Mouse (Mus musculus): ENCODE measurements at regions not wholly inside any gene's neighbourhood (a gene's known extent, or its start where the extent isn't known, plus 50 kb on each side); places are given as distances from the start of the nearest gene placed in this dataset.
"Not testable (repeated sequence)": the region's sequence is repeated elsewhere in the genome, so short reads cannot be mapped to it uniquely, and the experiment has no call there.

GRCm38 (mm10) chr8:24386462-24386861, 339.2 kb downstream of the Adam3 start:
- H3K4me1 ChIP-seq (ENCODE audit: control insufficient read depth, insufficient read depth, low read length): no peaks in the 10 kb centered on the region; the same call in 1 of the 2 replicates
- H3K27ac ChIP-seq (replicated peaks; ENCODE audit: low read depth, low read length): no peak overlapping the region
- DNase-seq (ENCODE audit: low spot score) (peak; percentile 86), ATAC-seq (replicated peaks; ENCODE audit: insufficient number of reproducible peaks, low FRiP score, low TSS enrichment, low read depth) (no peak)
- H3K4me3 ChIP-seq (ENCODE audit: low read depth, low read length): no peak overlapping the region
- H3K4me2 ChIP-seq (ENCODE audit: low read depth, low read length): no peak overlapping the region
- 10% methylated on average over 3 of the region's 3 CpGs for WGBS
- no peaks in the 10 kb centered on the region for H3K27me3 ChIP-seq (ENCODE audit: control insufficient read depth, insufficient read depth, low read length)
- no peaks in the 10 kb centered on the region for H3K9me3 ChIP-seq (replicated peaks; ENCODE audit: control insufficient read depth, low read length)
- H3K36me3 ChIP-seq (replicated peaks; ENCODE audit: control insufficient read depth, insufficient read depth, low read depth, low read length): no peaks in the 10 kb centered on the region
- H3K9ac ChIP-seq (replicated peaks; ENCODE audit: low read length): no peak overlapping the region

GRCm38 (mm10) chr8:24383963-24384435, 341.7 kb downstream of the Adam3 start:
- DNase-seq (ENCODE audit: low spot score): no peak
- no peak for ATAC-seq (replicated peaks; ENCODE audit: insufficient number of reproducible peaks, low FRiP score, low TSS enrichment, low read depth)
- H3K9me3 ChIP-seq (replicated peaks; ENCODE audit: control insufficient read depth, low read length): no peaks in the 10 kb centered on the region
- H3K4me2 ChIP-seq (ENCODE audit: low read depth, low read length): no peak overlapping the region
- no peak overlapping the region for H3K9ac ChIP-seq (replicated peaks; ENCODE audit: low read length)
- H3K27ac ChIP-seq (replicated peaks; ENCODE audit: low read depth, low read length): no peak overlapping the region
- 75% methylated on average over 8 of the region's 8 CpGs for WGBS
- H3K27me3 ChIP-seq (ENCODE audit: control insufficient read depth, insufficient read depth, low read length): no peaks in the 10 kb centered on the region
- no peaks in the 10 kb centered on the region for H3K36me3 ChIP-seq (replicated peaks; ENCODE audit: control insufficient read depth, insufficient read depth, low read depth, low read length)
- no peaks in the 10 kb centered on the region; the same call in 1 of the 2 replicates for H3K4me1 ChIP-seq (ENCODE audit: control insufficient read depth, insufficient read depth, low read length)
- H3K4me3 ChIP-seq (ENCODE audit: low read depth, low read length): no peak overlapping the region

GRCm38 (mm10) chr8:24383130-24383962, 342.3 kb downstream of the Adam3 start:
- Histone ChIP-seq H3K4me2 (ENCODE audit: low read depth, low read length) (no peak overlapping the region), H3K27ac (replicated peaks; ENCODE audit: low read depth, low read length) (no peak overlapping the region), H3K9ac (replicated peaks; ENCODE audit: low read length) (no peak overlapping the region), H3K36me3 (replicated peaks; ENCODE audit: control insufficient read depth, insufficient read depth, low read depth, low read length) (no peaks in the 10 kb centered on the region), H3K4me1 (ENCODE audit: control insufficient read depth, insufficient read depth, low read length) (no peaks in the 10 kb centered on the region; the same call in 1 of the 2 replicates), H3K27me3 (ENCODE audit: control insufficient read depth, insufficient read depth, low read length) (no peaks in the 10 kb centered on the region), H3K4me3 (ENCODE audit: low read depth, low read length) (no peak overlapping the region), H3K9me3 (replicated peaks; ENCODE audit: control insufficient read depth, low read length) (no peaks in the 10 kb centered on the region)
- 77% methylated on average over 14 of the region's 14 CpGs for WGBS
- DNase-seq (ENCODE audit: low spot score): no peak
- ATAC-seq (replicated peaks; ENCODE audit: insufficient number of reproducible peaks, low FRiP score, low TSS enrichment, low read depth): no peak

GRCm38 (mm10) chr8:24381666-24382253, 343.9 kb downstream of the Adam3 start:
- no peaks in the 10 kb centered on the region for H3K27me3 ChIP-seq (ENCODE audit: control insufficient read depth, insufficient read depth, low read length)

GRCm38 (mm10) chr8:24378070-24378469, 347.6 kb downstream of the Adam3 start:
- Histone ChIP-seq H3K27me3 (ENCODE audit: control insufficient read depth, insufficient read depth, low read length) (no peaks in the 10 kb centered on the region), H3K4me1 (ENCODE audit: control insufficient read depth, insufficient read depth, low read length) (no peaks in the 10 kb centered on the region; the same call in 1 of the 2 replicates), H3K36me3 (replicated peaks; ENCODE audit: control insufficient read depth, insufficient read depth, low read depth, low read length) (no peaks in the 10 kb centered on the region), H3K4me3 (ENCODE audit: low read depth, low read length) (no peak overlapping the region), H3K9me3 (replicated peaks; ENCODE audit: control insufficient read depth, low read length) (no peaks in the 10 kb centered on the region), H3K9ac (replicated peaks; ENCODE audit: low read length) (no peak overlapping the region), H3K27ac (replicated peaks; ENCODE audit: low read depth, low read length) (no peak overlapping the region), H3K4me2 (ENCODE audit: low read depth, low read length) (no peak overlapping the region)
- DNase-seq (ENCODE audit: low spot score): no peak
- ATAC-seq (replicated peaks; ENCODE audit: insufficient number of reproducible peaks, low FRiP score, low TSS enrichment, low read depth): no peak

More at GRCm38 (mm10) chr8:24381666-24382253, 343.9 kb downstream of the Adam3 start:
- H3K4me1 ChIP-seq (ENCODE audit: control insufficient read depth, insufficient read depth, low read length): no peaks in the 10 kb centered on the region; the same call in 1 of the 2 replicates
- 51% methylated on average over 3 of the region's 3 CpGs for WGBS
- ATAC-seq (replicated peaks; ENCODE audit: insufficient number of reproducible peaks, low FRiP score, low TSS enrichment, low read depth) (no peak; the same call in 1 of the 2 replicates), DNase-seq (ENCODE audit: low spot score) (no peak)
- H3K4me3 ChIP-seq (ENCODE audit: low read depth, low read length): no peak overlapping the region
- H3K36me3 ChIP-seq (replicated peaks; ENCODE audit: control insufficient read depth, insufficient read depth, low read depth, low read length): no peaks in the 10 kb centered on the region
- H3K4me2 ChIP-seq (ENCODE audit: low read depth, low read length): no peak overlapping the region
- no peaks in the 10 kb centered on the region for H3K9me3 ChIP-seq (replicated peaks; ENCODE audit: control insufficient read depth, low read length)
- no peak overlapping the region for H3K27ac ChIP-seq (replicated peaks; ENCODE audit: low read depth, low read length)
- no peak overlapping the region for H3K9ac ChIP-seq (replicated peaks; ENCODE audit: low read length)

GRCm38 (mm10) chr8:24376846-24377245, 348.8 kb downstream of the Adam3 start:
- H3K4me2 ChIP-seq (ENCODE audit: low read depth, low read length); ATAC-seq (replicated peaks; ENCODE audit: insufficient number of reproducible peaks, low FRiP score, low TSS enrichment, low read depth); H3K4me3 ChIP-seq (ENCODE audit: low read depth, low read length); H3K9me3 ChIP-seq (replicated peaks; ENCODE audit: control insufficient read depth, low read length); H3K4me1 ChIP-seq (ENCODE audit: control insufficient read depth, insufficient read depth, low read length); H3K36me3 ChIP-seq (replicated peaks; ENCODE audit: control insufficient read depth, insufficient read depth, low read depth, low read length); H3K9ac ChIP-seq (replicated peaks; ENCODE audit: low read length); H3K27ac ChIP-seq (replicated peaks; ENCODE audit: low read depth, low read length); H3K27me3 ChIP-seq (ENCODE audit: control insufficient read depth, insufficient read depth, low read length); DNase-seq (ENCODE audit: low spot score): not testable (repeated sequence)
- WGBS: 89% methylated on average over 10 of the region's 10 CpGs

GRCm38 (mm10) chr8:24374503-24374902, 351.1 kb downstream of the Adam3 start:
- H3K9ac ChIP-seq (replicated peaks; ENCODE audit: low read length): no peak overlapping the region
- DNase-seq (ENCODE audit: low spot score) (peak; percentile 37), ATAC-seq (replicated peaks; ENCODE audit: insufficient number of reproducible peaks, low FRiP score, low TSS enrichment, low read depth) (no peak)
- H3K9me3 ChIP-seq (replicated peaks; ENCODE audit: control insufficient read depth, low read length): no peaks in the 10 kb centered on the region
- H3K36me3 ChIP-seq (replicated peaks; ENCODE audit: control insufficient read depth, insufficient read depth, low read depth, low read length): no peaks in the 10 kb centered on the region
- no peak overlapping the region for H3K4me3 ChIP-seq (ENCODE audit: low read depth, low read length)
- H3K4me2 ChIP-seq (ENCODE audit: low read depth, low read length): no peak overlapping the region
- no peaks in the 10 kb centered on the region for H3K4me1 ChIP-seq (ENCODE audit: control insufficient read depth, insufficient read depth, low read length)
- H3K27ac ChIP-seq (replicated peaks; ENCODE audit: low read depth, low read length): no peak overlapping the region
- no peaks in the 10 kb centered on the region for H3K27me3 ChIP-seq (ENCODE audit: control insufficient read depth, insufficient read depth, low read length)
- WGBS: 81% methylated on average over 1 of the region's 1 CpGs

GRCm38 (mm10) chr8:24372068-24372467, 353.6 kb downstream of the Adam3 start:
- no peak overlapping the region for H3K4me3 ChIP-seq (ENCODE audit: low read depth, low read length)
- H3K9me3 ChIP-seq (replicated peaks; ENCODE audit: control insufficient read depth, low read length): no peaks in the 10 kb centered on the region
- no peak overlapping the region for H3K27ac ChIP-seq (replicated peaks; ENCODE audit: low read depth, low read length)
- ATAC-seq (replicated peaks; ENCODE audit: insufficient number of reproducible peaks, low FRiP score, low TSS enrichment, low read depth): no peak
- no peak overlapping the region for H3K4me2 ChIP-seq (ENCODE audit: low read depth, low read length)
- no peaks in the 10 kb centered on the region for H3K4me1 ChIP-seq (ENCODE audit: control insufficient read depth, insufficient read depth, low read length)
- no peaks in the 10 kb centered on the region for H3K36me3 ChIP-seq (replicated peaks; ENCODE audit: control insufficient read depth, insufficient read depth, low read depth, low read length)
- no peak overlapping the region for H3K9ac ChIP-seq (replicated peaks; ENCODE audit: low read length)
- 82% methylated on average over 4 of the region's 4 CpGs for WGBS
- no peaks in the 10 kb centered on the region for H3K27me3 ChIP-seq (ENCODE audit: control insufficient read depth, insufficient read depth, low read length)
- DNase-seq (ENCODE audit: low spot score): no peak
